Mouse (Mus musculus) ES-CJ7 (cell line): ENCODE data around the gene Ccl21a.
"Not testable (repeated sequence)": the region's sequence is repeated elsewhere in the genome, so short reads cannot be mapped to it uniquely, and the experiment has no call there.

Experiments
- DNase-seq: peaks from one replicate; pipeline ENCODE4 v3.0.0; 2011; ENCODE audit warnings: low read depth, low spot score

Ccl21a gene

DNA sequence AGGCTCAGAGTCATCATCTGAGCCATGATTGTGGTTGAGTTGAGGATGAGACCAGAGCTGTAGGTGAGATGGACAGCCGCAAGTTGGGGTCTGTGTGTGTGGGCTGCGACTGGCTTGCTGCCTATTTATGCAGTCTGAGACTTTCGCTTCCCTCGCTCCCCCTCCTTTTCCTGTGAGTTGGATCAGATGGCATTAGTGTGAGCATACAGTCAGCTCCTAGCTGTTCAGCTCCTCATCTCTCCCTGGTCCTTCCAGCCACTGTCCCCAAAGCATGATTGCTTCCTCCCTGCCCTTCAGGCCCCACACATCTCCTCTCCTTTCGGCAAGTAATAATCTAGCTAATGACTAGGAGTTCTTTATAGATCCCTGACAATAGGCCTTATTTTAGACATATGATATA is at the start of gene Ccl21a:
TSS of gene Ccl21a (minus strand) at position 101 of the 400 bp plus-strand sequence.
- not testable (repeated sequence) for DNase-seq

DNA sequence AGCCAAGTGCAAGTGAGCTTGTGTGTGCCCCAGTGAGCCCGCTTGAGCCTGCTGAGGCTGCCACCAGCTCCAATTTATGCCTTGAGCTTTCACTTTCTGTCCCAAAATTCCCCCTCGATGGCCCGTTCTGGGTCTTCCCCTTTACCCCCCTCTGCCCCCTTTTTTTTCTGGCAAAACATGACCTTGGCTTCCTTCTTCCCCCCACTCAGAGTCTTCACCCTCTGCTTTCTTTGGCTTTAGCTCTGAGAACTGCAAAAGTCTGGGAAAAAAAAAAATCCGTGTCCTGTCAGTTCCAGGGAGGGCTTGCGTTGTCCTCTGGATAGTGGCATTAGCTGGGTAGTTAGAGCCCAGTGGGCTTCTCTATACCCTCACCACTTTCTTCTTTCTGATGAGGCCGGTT is 17.3 kb downstream of the Ccl21a start, which contains the start of gene Ccl19:
TSS of gene Ccl19 (minus strand) at position 101 of the 400 bp plus-strand sequence.
- DNase-seq: not testable (repeated sequence)

DNA sequence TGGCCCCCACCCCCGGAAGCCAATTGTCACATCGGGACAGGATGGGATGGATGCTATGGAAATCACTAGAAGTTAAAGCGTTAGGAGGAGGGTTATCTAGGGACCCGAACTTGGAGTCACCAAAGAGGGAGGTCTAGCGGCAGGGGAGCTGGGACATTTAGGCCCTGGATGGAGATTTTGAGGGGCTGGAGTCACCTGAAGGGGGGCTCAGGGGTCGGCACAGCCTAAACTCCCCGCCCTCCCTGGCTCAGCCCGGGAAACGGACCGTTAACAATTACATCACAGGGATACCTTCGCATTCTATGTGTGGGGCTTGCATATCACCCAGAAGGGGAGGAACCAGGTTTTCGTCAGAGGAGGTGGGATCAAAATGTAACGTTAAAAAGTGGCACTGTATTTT is 38.5 kb downstream of the Ccl21a start, which contains the start of gene 4930578G10Rik:
TSS of gene 4930578G10Rik (plus strand) at position 301 of the 400 bp plus-strand sequence.
- not testable (repeated sequence) for DNase-seq
